Mouse (Mus musculus) erythroblast, embryonic 14.5 days (primary cell): Measurements from ENCODE around the gene Polr2b.

Experiments
- GATA1 ChIP-seq: IDR thresholded peaks from 2 replicates; pipeline ENCODE4 v1.6.1; 2012; ENCODE audit warnings: low read length, inconsistent platforms, mixed read lengths
- TAL1 ChIP-seq: IDR thresholded peaks from 3 replicates; pipeline ENCODE4 v1.6.1; 2012; ENCODE audit warnings: low read length, inconsistent platforms, mixed read lengths

DNA sequence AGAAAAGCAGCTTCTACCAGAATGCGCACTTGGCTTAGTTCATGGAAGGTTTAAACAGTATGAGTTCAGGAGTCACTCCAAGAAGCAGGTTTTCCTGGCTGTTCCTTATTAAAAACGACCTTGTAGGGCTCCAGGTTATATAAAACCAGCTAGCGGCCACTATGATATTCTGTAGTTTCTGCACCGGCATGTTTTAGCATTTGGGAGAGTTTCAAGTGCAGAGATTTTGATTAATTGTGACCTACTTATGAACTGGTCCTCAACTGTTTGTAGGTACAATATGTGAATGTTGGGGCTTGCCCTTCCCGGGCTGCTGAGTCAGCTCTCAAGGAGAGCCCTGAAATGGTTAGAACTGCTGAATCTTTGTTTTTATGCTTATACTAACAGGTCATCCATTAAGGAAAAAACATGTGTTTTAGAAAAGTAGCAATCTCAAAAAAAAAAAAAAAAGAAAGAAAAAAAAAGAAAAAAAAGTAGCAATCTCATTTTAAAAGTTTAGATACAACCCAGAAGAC is 60.5 kb downstream of the Polr2b start:
- TF ChIP-seq GATA1: no peak
- TF ChIP-seq TAL1: no peak
